Mouse (Mus musculus) bone marrow, adult 2 months (tissue): ENCODE measurements around the gene Lrrc1. TPM values are rescaled to one million over a fixed set of nuclear protein-coding genes. Genes with fewer than 3 reads are reported as not detected.

Source experiments
- H3K27ac ChIP-seq: fragments of 200-500 bp; 2 replicates; pipeline ENCODE4 v1.5.1; 2012; ENCODE audit warnings: low read depth, mild to moderate bottlenecking, control low read depth, inconsistent platforms, low read length; ENCODE audit not compliant: control insufficient read depth, poor library complexity, insufficient read depth
- H3K4me1 ChIP-seq: fragments of 200-500 bp; 2 replicates; pipeline ENCODE4 v1.6.1; 2011; ENCODE audit warnings: low read length; ENCODE audit not compliant: control insufficient read depth, insufficient read depth
- H3K4me3 ChIP-seq: fragments of 200-500 bp; replicated peaks from 2 replicates; pipeline ENCODE3; 2011; ENCODE audit warnings: mild to moderate bottlenecking, low read depth, low read length, control low read depth; ENCODE audit not compliant: control insufficient read depth
- CTCF ChIP-seq: fragments of 200-500 bp; IDR thresholded peaks from 2 replicates; pipeline ENCODE4 v1.5.1; 2011; ENCODE audit warnings: low read length, control low read depth; ENCODE audit not compliant: control insufficient read depth, insufficient read depth
- POLR2A ChIP-seq: fragments of 200-500 bp; IDR thresholded peaks from 2 replicates; pipeline ENCODE4 v1.6.1; 2011; ENCODE audit warnings: low read depth, mild to moderate bottlenecking, control low read depth, low read length, borderline replicate concordance; ENCODE audit not compliant: control insufficient read depth
- WGBS: fragments of 180-500 bp; shearing (Covaris S2); methylation state at CpG from one replicate; pipeline ENCODE4 v1.1.7; 2018; 5-methylcytosine and 5-hydroxymethylcytosine counted together
- polyA plus RNA-seq: library from polyadenylated mRNA; stranded (reverse); fragments of >200 nt; gene quantifications from 2 replicates; pipeline ENCODE4 v1.2.4, GENCODE M21; 2011; ENCODE audit warnings: low replicate concordance; ENCODE audit not compliant: missing spikeins, insufficient read depth, insufficient read length

Lrrc1 gene
- polyA plus RNA-seq, 1 experiment: 5.7 TPM

- no peak overlapping the region; the same call in 1 of the 2 replicates for H3K27ac ChIP-seq
- WGBS: 88% methylated on average over 9 of the region's 9 CpGs
- no peak for TF ChIP-seq CTCF
- TF ChIP-seq POLR2A: no peak
- no peak overlapping the region for H3K4me3 ChIP-seq
- H3K4me1 ChIP-seq: no peaks in the 10 kb centered on the region
Measured at GRCm38 (mm10) chr9:77556435-77556834, 11.8 kb upstream of the Lrrc1 start.

GRCm38 (mm10) chr9:77553465-77553864 lies 8.8 kb upstream of the Lrrc1 start:
- Histone ChIP-seq H3K27ac (no peak overlapping the region), H3K4me3 (no peak overlapping the region), H3K4me1 (no peaks in the 10 kb centered on the region)
- WGBS: 74% methylated on average over 2 of the region's 2 CpGs
- TF ChIP-seq CTCF (no peak), POLR2A (no peak)

- TF ChIP-seq POLR2A (no peak), CTCF (peak; percentile 26; the same call in 1 of the 2 replicates)
- Histone ChIP-seq H3K27ac (no peak overlapping the region), H3K4me3 (no peak overlapping the region), H3K4me1 (no peaks in the 10 kb centered on the region)
- WGBS: 5% methylated on average over 7 of the region's 7 CpGs
Measured at GRCm38 (mm10) chr9:77551036-77551512, 6.4 kb upstream of the Lrrc1 start.

GRCm38 (mm10) chr9:77546010-77546409 lies 1.3 kb upstream of the Lrrc1 start:
- Histone ChIP-seq H3K27ac (no peak overlapping the region), H3K4me1 (no peaks in the 10 kb centered on the region; the same call in 1 of the 2 replicates), H3K4me3 (no peak overlapping the region)
- TF ChIP-seq POLR2A: no peak
- no peak for TF ChIP-seq CTCF
- WGBS: 80% methylated on average over 3 of the region's 3 CpGs

GRCm38 (mm10) chr9:77545068-77545421 lies 375 bp upstream of the Lrrc1 start:
- peak overlapping the region; percentile 74 for H3K4me3 ChIP-seq
- no peaks in the 10 kb centered on the region; the same call in 1 of the 2 replicates for H3K4me1 ChIP-seq
- no peak for TF ChIP-seq CTCF
- TF ChIP-seq POLR2A: no peak
- peak overlapping the region; percentile 30; the same call in 1 of the 2 replicates for H3K27ac ChIP-seq
- WGBS: under 1% methylated on average over 17 of the region's 17 CpGs

- Histone ChIP-seq H3K27ac (no peak overlapping the region; the same call in 1 of the 2 replicates), H3K4me1 (no peaks in the 10 kb centered on the region; the same call in 1 of the 2 replicates), H3K4me3 (peak overlapping the region; percentile 74)
- TF ChIP-seq POLR2A (peak; percentile 37; the same call in 1 of the 2 replicates), CTCF (no peak)
- WGBS: 2% methylated on average over 40 of the region's 40 CpGs
Measured at GRCm38 (mm10) chr9:77543351-77544321, 1.0 kb downstream of the Lrrc1 start.

DNA sequence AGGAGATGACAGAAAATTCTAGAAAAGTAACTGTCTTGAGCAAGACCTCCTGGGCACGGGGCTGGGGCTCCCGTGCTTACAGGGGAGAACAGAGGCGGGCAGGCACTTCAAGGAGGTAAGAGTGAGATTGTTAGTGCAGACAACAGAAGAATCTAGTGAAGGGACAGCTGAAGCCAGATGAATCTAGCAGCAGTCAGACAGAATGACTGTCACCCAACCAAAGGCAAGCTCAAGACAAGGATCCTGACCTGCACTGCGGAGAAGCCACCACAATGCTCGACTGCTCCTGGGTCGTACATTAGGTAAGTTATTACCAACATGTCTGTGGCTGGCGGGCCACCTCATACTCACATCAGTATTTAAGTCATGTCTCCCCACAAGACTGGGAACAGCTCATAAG lies 3.1 kb downstream of the Lrrc1 start:
- no peak for TF ChIP-seq CTCF
- TF ChIP-seq POLR2A: no peak
- Histone ChIP-seq H3K4me1 (no peaks in the 10 kb centered on the region; the same call in 1 of the 2 replicates), H3K27ac (no peak overlapping the region), H3K4me3 (no peak overlapping the region)
- 84% methylated on average over 7 of the region's 7 CpGs for WGBS

GRCm38 (mm10) chr9:77539232-77539631 lies 5.4 kb downstream of the Lrrc1 start:
- H3K27ac ChIP-seq: no peak overlapping the region
- no peak overlapping the region for H3K4me3 ChIP-seq
- 87% methylated on average over 9 of the region's 9 CpGs for WGBS
- H3K4me1 ChIP-seq: no peaks in the 10 kb centered on the region; the same call in 1 of the 2 replicates
- no peak for TF ChIP-seq POLR2A
- no peak for TF ChIP-seq CTCF
